Mouse (Mus musculus): ENCODE data around the gene Ngfr. TPM values are rescaled to one million over a fixed set of nuclear protein-coding genes. Genes with fewer than 3 reads are reported as not detected.

The Ngfr gene
- total RNA-seq, 2 experiments from 2014 or later = not detected

GRCm38 (mm10) chr11:95532353-95533072 is 55.0 kb downstream of the Ngfr start:
- no peak for ATAC-seq (replicated peaks; ENCODE audit: low FRiP score, poor library complexity, severe bottlenecking)

GRCm38 (mm10) chr11:95528231-95528630 is 59.3 kb downstream of the Ngfr start:
- no peak for ATAC-seq (replicated peaks; ENCODE audit: low FRiP score, poor library complexity, severe bottlenecking)

GRCm38 (mm10) chr11:95527307-95527706 is 60.2 kb downstream of the Ngfr start:
- ATAC-seq (replicated peaks; ENCODE audit: low FRiP score, poor library complexity, severe bottlenecking) = no peak

GRCm38 (mm10) chr11:95521563-95521962 is 66.0 kb downstream of the Ngfr start:
- ATAC-seq (replicated peaks; ENCODE audit: low FRiP score, poor library complexity, severe bottlenecking) = peak; percentile 67

GRCm38 (mm10) chr11:95520456-95521072 is 67.0 kb downstream of the Ngfr start:
- ATAC-seq (replicated peaks; ENCODE audit: low FRiP score, poor library complexity, severe bottlenecking) = peak; percentile 85

GRCm38 (mm10) chr11:95519996-95520395 is 67.5 kb downstream of the Ngfr start:
- no peak for ATAC-seq (replicated peaks; ENCODE audit: low FRiP score, poor library complexity, severe bottlenecking)

- ATAC-seq (replicated peaks; ENCODE audit: low FRiP score, poor library complexity, severe bottlenecking) = no peak
These were observed 68.2 kb downstream of the Ngfr start for GRCm38 (mm10) chr11:95519299-95519698.

Other genes with a start within 250 kb of the Ngfr start
- 35.0 and 42.3 TPM in 2 replicates for gene Slc35b1, start 203.0 kb downstream of the Ngfr start, total RNA-seq (2015; ENCODE audit: low replicate concordance)
- 38.7 and 50.4 TPM in 2 replicates for gene Slc35b1, start 203.0 kb downstream of the Ngfr start, total RNA-seq (2017; ENCODE audit: low replicate concordance)
- gene Spop, start 173.7 kb downstream of the Ngfr start, total RNA-seq (2015; ENCODE audit: low replicate concordance) = 57.3 and 75.5 TPM in 2 replicates
- 61.7 and 70.0 TPM in 2 replicates for gene Spop, start 173.7 kb downstream of the Ngfr start, total RNA-seq (2017; ENCODE audit: low replicate concordance)
- gene Nxph3, start 73.2 kb downstream of the Ngfr start, total RNA-seq (2015; ENCODE audit: low replicate concordance) = not detected in 2 replicates
- gene Nxph3, start 73.2 kb downstream of the Ngfr start, total RNA-seq (2017; ENCODE audit: low replicate concordance) = not detected in 2 replicates
- gene Phb, start 79.2 kb upstream of the Ngfr start, total RNA-seq (2015; ENCODE audit: low replicate concordance) = 12.3 and 17.6 TPM in 2 replicates
- 7.7 and 42.9 TPM in 2 replicates for gene Phb, start 79.2 kb upstream of the Ngfr start, total RNA-seq (2017; ENCODE audit: low replicate concordance)
- 12.3 and 22.6 TPM in 2 replicates for gene Zfp652, start 124.9 kb upstream of the Ngfr start, total RNA-seq (2015; ENCODE audit: low replicate concordance)
- gene Zfp652, start 124.9 kb upstream of the Ngfr start, total RNA-seq (2017; ENCODE audit: low replicate concordance) = 9.0 and 23.0 TPM in 2 replicates
- gene B130006D01Rik, start 135.9 kb upstream of the Ngfr start, total RNA-seq (2015; ENCODE audit: low replicate concordance) = 0.42 and 1.8 TPM in 2 replicates
- gene B130006D01Rik, start 135.9 kb upstream of the Ngfr start, total RNA-seq (2017; ENCODE audit: low replicate concordance) = 0.61 and 2.6 TPM in 2 replicates
- gene Phospho1, start 236.8 kb upstream of the Ngfr start, total RNA-seq (2015; ENCODE audit: low replicate concordance) = 10.1 and 12.6 TPM in 2 replicates
- 18.6 TPM in 1 of 2 replicates, not detected in the other for gene Phospho1, start 236.8 kb upstream of the Ngfr start, total RNA-seq (2017; ENCODE audit: low replicate concordance)
- gene Gngt2, start 249.5 kb upstream of the Ngfr start, total RNA-seq (2015; ENCODE audit: low replicate concordance) = 26.3 and 28.1 TPM in 2 replicates
- gene Gngt2, start 249.5 kb upstream of the Ngfr start, total RNA-seq (2017; ENCODE audit: low replicate concordance) = 14.6 and 20.5 TPM in 2 replicates

Data from erythroid progenitor cell, adult 5-6 weeks (primary cell).